Mouse (Mus musculus): ENCODE measurements around the gene Zfp781. TPM values are rescaled to one million over a fixed set of nuclear protein-coding genes. Genes with fewer than 3 reads are reported as not detected.

Zfp781 gene
- polyA plus RNA-seq (2014; fragmentation: Illumina TruSeq; extraction: RNeasy Lipid Tissue Mini Kit (QIAGEN cat#74804)), result 18.7 TPM

GRCm38 (mm10) chr10:81929842-81930743, at the start of gene Zfp781:
Gene Zfp781, minus strand, starts transcription at chr10:81930480.

DNA sequence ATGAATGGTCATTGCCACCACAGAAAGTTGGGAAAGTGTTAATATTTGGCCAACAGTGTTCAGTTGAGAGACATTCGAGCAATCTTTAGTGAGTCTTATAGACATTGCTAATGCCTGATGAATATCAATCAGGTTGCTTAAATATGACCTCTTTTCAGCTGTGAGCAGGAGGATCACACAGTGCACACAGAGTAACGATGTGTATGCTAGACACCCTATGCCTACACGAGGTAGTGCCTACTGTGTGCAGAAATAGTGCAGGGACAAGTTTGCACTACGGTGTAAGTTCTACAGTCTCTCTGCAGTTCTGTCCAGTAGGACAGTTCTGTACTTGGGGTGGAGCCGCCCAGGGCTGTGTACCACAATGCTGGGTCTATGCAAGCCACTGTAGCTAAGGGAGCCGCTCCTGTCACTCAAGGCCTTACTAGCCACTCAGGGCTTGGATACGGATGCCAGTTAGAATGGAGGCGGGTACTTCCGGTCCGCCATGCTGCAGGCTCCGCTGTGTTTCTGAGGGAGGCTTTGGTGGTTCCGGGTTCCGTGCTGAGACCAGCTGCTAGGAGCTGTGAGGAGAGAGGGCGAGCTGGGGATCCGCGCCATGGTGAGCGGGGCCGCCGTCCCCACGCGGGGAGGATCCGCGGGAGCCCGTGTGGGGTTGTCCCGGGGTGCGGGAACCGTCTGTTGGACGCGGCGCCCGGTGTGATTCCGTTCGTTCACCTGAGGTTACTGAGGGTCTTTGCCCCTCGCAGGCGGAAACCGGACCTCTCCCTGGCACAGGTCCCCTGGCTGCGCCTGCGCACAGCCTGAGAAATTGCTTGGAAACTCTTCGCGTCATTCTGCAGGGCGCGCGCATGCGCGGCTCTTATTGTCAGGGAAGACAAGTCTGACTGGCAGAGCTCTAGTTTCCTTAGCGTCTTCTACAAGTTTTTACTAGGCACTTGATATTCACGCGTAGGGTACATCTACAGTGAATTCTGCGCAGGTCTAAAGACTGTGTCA, 66.6 kb downstream of the Zfp781 start, which contains the start of gene Gm32687:
Gene Gm32687, plus strand, starts transcription at position 526 of the 999 bp plus-strand sequence.

Other genes with a start within 250 kb of the Zfp781 start
- 52.7 TPM for gene Zfp433, start 225.7 kb downstream of the Zfp781 start, polyA plus RNA-seq (2014; fragmentation: Illumina TruSeq; extraction: RNeasy Lipid Tissue Mini Kit (QIAGEN cat#74804))
- 50.3 TPM for gene Gm3055, start 159.3 kb downstream of the Zfp781 start, polyA plus RNA-seq (2014; fragmentation: Illumina TruSeq; extraction: RNeasy Lipid Tissue Mini Kit (QIAGEN cat#74804))
- 8.1 TPM for gene Gm4767, start 118.3 kb downstream of the Zfp781 start, polyA plus RNA-seq (2014; fragmentation: Illumina TruSeq; extraction: RNeasy Lipid Tissue Mini Kit (QIAGEN cat#74804))
- 29.2 TPM for gene Gm32687, start 66.5 kb downstream of the Zfp781 start, polyA plus RNA-seq (2014; fragmentation: Illumina TruSeq; extraction: RNeasy Lipid Tissue Mini Kit (QIAGEN cat#74804))
- 28.8 TPM for gene Zfp873, start 117.6 kb upstream of the Zfp781 start, polyA plus RNA-seq (2014; fragmentation: Illumina TruSeq; extraction: RNeasy Lipid Tissue Mini Kit (QIAGEN cat#74804))
- gene BC024063, start 152.9 kb upstream of the Zfp781 start, polyA plus RNA-seq (2014; fragmentation: Illumina TruSeq; extraction: RNeasy Lipid Tissue Mini Kit (QIAGEN cat#74804)), result 25.7 TPM
- gene AU041133, start 197.5 kb upstream of the Zfp781 start, polyA plus RNA-seq (2014; fragmentation: Illumina TruSeq; extraction: RNeasy Lipid Tissue Mini Kit (QIAGEN cat#74804)), result 19.5 TPM